Mouse (Mus musculus) kidney, adult 9 months (tissue): ENCODE measurements around the gene Rrp8.
"Not testable (repeated sequence)": the region's sequence is repeated elsewhere in the genome, so short reads cannot be mapped to it uniquely, and the experiment has no call there.

Experiments
- DNase-seq: peaks from one replicate; pipeline ENCODE4 v3.0.0; 2022

The Rrp8 gene

DNA sequence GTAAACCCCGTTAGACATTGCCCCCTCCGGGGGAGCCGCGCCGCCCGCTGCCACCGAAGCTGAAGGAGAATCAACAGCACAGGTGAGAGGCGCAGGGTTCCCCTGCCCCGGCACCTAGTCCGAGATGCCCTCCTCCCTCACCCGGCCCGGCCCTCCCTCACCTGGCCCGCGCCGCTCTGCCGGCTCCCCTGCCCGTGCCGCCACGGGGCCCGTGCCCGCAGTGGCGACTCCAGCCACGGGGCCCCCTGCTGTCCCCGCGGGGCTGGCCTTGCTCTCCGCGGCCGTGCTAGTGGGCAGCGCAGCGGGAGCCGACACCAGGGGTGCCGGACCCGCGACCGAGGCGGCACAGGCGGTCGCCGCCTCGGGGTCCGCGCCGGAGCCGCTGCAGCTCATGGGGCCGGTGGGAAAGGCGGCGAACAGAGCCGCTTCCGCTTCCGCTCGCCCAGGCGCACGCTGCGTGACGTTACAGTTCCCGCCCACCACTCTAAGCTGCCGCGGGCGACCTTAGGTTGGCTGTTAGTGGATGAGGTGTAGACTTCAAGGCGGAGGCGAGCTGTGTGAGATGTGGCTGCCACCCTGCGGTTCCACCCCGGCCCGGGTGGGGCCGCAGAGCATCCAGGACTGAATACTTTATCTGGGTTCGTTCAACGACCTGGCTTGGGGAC lies 6.9 kb upstream of the Rrp8 start, which contains the start of gene Taf10:
TSS of gene Taf10 (minus strand) at position 436 of the 665 bp plus-strand sequence.
- peak; percentile 89 for DNase-seq

DNA sequence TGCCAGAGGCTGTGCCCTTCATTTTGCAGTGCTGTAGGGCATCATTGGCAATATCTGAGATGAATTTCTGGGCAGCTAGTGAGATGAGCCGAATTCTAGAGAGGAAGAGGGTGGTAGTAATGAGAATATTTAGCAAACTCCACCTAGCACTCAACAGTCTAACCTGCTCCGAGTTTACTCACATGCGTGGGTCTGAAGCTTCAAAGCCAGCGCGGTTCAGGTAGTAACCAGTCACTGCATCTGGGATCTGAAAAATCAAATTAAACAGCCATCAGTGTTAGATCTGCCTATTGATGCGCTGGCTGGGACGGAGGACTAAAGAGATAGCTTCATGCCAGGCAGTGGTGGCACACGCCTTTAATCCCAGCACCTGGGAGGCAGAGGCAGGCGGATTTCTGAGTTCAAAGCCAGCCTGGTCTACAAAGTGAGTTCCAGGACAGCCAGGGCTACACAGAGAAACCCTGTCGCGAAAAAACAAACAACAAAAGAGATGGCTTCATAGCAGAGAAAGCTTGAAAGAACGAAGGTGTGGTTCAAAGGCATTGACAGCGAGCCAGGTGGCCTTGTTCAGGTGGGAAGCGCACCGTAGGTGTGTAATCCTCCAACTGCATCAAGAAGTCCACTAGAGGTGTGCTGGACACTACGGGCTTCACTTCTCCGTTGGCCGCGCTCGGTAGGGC lies 6.2 kb upstream of the Rrp8 start:
- not testable (repeated sequence) for DNase-seq

DNA sequence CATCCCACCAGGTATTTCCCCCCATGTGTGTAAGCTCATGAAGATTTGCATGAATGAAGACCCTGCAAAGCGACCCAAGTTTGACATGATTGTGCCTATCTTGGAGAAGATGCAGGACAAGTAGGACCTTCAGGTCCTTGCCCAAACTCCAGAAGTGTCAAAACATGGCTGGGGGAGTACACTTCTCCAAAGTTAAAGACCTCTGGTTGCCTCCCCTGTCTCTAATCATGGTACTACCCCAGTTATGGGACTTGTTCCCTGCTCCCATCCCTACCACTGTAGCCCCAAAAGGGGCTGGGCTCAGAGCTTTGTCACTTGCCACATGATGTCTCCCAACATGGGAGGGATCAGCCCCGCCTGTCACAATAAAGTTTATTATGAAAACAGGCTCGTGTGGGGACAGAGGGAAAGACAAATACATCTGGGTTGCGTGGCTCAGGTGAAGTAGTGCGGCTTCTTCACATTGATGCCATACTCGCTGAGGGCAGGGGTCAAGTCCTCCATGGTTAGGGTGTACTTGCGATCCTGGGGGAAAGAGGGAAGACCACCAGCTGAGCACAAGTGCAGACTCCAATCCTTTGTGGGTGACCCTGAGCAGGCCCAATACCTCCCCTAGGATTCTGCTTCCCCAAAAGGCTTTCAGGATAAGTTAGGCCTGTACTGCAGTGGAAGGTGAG lies 5.5 kb upstream of the Rrp8 start:
- DNase-seq: not testable (repeated sequence)

DNA sequence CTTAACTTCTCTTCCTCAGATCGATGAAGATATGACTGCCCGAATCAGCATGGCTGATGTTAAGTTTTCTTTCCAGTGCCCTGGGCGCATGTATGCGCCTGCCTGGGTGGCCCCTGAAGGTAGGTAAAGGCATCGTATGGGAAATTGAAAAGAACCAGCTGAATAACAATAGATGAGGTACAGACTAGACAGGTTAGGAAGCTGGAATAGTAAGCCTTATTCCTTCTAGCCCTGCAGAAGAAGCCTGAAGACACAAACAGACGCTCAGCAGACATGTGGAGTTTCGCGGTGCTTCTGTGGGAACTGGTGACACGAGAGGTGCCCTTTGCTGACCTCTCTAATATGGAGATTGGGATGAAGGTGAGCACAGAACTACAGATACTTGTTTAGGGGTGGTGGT lies 4.8 kb upstream of the Rrp8 start:
- no peak for DNase-seq

DNA sequence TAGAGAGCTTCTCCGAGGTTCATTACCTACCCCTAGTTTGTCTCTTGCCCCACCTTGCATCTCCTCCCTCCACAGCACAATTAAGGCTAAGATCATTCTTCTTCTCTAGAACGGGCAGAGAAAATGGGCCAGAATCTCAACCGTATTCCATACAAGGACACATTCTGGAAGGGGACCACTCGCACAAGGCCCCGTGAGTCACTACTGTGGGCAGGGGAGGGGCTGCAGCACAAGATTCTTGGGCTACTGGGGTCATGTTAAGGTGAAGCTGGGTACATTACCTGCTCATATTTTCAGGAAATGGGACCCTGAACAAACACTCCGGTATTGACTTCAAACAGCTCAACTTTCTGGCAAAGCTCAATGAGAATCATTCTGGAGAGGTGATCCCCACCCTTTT lies 3.7 kb upstream of the Rrp8 start:
- DNase-seq: no peak

DNA sequence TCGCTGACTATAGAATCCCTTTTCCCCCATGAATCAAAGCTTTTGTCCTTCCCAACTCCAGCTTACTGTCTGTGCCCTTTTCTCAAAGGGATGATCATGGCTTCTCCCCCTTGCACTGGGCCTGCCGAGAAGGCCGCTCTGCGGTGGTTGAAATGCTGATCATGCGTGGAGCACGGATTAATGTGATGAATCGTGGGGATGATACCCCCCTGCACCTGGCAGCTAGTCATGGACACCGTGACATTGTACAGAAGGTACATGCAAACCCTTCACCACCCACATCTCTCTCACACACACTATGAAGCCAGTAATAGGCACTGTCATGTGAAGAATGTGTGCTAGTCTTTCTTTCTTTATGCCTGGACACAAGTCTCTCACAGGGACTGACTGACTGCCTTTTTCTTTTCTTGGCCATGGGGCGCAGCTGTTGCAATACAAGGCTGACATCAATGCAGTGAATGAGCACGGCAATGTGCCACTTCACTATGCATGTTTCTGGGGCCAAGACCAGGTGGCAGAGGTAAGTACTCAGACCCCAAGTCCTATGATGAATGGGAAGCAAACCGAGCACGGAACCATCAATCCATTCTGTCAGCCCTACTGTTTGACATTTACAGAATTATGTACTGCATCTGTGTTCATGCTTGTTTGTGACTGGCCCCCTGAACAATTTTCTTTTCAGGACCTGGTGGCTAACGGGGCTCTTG lies 3.1 kb upstream of the Rrp8 start:
- DNase-seq: no peak

DNA sequence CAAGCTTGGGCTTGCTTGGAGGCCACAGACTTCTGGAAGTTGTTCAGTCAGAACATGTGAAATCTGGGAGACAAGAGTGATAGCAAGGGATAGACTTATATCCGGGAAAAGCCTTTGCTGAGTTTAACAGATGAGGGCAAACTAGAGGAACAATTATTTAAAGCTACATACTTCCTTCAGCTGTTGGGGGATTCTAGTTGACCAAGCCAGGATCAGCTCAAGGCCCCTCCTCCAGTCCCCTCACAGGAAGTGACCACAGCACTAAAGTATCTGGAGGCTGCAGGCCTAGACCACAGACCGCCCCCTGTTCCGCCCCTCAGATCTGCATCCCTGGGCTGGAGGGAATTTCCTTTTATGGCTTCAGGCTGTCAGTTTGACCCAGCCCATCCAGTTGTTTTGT lies 1.8 kb upstream of the Rrp8 start:
- peak; percentile 74 for DNase-seq

DNA sequence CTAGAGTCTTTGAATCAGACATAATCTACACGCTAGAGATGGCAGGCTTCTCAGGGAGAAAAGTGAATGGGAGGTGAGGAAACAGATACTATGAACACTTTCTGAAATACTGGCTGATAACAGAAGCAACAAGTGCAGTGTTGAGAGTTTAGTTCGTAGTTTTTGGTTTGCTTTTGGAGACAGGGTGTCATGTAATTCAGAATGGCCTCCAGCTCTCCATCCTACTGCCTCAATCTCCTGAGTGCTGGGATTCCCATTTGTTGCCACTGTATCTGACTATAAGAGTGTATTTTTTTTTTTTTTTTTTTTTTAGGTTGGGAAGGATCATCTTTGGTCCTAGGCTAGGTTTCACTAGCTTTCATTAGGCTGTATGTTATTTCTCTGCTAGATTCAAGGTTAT lies 1.1 kb upstream of the Rrp8 start:
- no peak for DNase-seq

DNA sequence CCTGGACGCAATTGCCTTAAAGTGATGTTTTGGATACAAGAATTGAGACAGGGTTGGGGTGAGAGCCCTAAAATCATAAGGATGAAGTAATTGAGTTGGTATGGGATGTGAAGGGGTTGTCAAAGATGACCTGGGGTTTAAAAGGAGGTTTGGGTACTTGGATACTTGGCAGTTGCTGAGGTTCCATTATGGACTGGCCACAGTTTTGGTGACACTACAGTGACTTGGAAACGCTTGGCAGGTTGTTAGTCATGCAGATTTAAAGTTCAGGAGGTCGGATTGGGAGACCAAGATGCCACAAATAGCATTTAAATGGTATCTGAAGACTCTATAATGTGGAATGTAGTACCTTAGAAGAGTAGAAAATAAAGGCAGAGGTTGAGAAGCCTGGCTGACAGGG lies 463 bp upstream of the Rrp8 start:
- no peak for DNase-seq

DNA sequence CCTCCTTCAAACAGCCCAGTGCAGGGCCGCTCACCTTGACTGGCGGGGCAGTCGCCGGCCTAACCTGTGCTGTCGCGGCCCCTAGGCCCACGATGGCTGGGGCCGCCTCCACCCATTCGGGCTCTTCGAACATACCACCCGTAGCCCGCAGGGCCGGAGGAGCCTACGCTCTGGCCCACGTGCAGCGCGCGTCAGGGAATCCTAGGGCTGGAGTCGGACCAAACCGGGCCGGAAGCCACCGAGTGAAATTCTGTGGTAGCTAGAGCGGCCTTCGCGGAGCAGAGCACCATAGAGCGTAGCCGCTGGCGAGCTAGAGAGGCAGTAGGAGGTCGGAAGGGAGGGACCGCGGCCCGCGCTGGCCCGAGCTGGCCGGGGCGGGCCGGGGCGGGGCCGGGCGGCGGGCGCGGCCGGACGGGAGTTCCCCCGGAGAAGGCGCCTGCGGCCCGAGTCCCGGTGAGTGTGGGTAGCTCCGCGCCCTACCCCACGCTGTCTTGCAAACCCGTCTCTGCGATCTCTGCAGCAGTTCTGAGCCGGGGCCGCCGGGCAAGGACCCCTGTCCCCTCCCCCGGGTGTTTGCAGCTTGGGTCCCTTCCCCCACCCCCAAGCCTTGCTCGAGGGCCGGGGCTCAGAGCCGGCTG lies 802 bp downstream of the Rrp8 start, which contains the start of gene Ilk:
TSS of gene Ilk (plus strand) at position 329 of the 638 bp plus-strand sequence.
- peak; percentile 96 for DNase-seq

DNA sequence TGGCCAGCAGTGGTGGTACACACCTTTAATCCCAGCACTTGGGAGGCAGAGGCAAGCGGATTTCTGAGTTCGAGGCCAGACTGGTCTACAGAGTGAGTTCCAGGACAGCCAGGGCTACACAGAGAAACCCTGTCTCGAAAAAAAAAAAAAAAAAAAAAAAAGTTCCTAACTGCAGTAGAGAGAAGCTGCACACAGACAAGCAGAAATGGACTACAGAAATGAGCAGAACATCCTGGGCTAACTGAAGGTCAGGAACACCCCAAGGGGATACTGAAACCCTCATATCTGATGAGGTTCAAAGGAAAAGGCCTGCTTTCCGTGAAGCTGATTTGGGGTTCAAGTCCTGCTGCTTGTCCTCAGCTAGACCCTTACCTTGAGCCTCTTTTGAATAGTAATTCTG lies 1.7 kb downstream of the Rrp8 start:
- not testable (repeated sequence) for DNase-seq

DNA sequence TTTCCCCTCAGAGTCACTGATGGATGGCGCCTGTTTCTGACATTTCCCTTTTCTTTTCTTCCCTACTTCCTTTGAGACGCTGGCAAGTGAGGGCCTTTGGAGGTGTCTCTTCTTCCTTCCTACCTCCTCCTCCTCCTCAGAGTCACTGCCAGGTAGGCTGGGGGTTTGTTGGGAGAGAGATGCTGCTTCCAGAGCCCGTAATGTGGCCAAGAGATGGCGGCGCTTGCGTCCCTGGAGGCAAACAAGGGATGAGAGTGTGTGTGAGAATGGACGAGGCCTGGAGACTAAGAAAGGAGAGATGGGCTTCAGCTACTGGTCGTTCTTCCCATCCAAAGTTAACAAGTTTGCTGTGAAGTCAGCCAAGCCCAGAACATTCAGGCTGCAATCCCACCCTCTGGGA lies 2.4 kb downstream of the Rrp8 start:
- no peak for DNase-seq

DNA sequence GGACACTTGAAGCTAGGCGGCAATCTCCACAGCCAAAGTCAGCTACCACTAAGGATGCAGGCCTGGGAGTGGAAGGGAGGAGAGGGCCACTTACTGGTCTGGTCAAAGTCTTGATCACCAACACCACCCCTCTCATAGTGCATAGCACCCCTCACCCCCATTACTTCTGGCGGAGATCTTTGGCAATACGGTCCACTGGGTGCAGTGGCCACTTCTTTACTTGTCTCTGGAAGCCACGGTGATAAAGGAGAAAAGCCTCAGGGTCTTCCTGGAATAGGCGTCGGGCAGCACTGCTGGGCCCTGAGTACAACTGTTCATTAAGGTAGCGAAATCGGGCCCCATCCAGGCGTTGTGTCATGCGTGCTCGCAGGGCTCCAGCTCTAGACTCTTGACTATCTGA lies 3.3 kb downstream of the Rrp8 start:
- no peak for DNase-seq

DNA sequence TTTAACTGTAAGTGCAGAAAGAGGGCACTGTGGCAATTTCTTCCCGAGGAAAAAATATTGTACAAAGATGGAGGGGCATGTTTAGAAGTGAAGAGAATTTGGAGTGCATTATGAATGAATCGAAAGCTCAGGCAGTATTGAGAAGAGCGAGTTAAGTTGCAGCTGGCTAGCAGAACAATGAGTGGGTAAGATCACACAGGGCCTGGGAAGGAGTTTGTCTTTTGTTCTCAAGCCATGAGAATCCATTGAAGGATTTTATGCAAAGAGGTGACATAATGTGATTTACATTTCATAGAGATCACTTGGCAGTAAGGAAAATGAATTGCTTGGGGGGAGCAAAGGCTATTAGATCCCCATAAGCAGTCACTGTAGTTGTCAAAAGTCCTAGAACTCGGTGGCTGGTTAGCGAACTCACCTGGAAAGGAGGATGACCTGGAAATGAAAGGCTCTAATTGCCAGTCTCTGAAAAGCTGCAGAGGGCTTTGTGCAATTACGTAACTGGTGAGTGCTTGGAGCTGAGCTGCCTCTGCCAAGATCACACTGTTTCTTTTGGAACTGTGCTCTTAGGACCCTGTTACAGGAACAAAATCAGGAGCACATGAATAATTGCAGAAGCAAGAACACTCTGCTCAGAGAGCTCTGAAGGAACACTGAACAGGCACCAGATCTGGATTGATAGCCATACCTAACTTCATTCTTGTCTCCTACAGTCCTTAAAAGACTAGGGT lies 8.3 kb downstream of the Rrp8 start:
- DNase-seq: peak; percentile 44

DNA sequence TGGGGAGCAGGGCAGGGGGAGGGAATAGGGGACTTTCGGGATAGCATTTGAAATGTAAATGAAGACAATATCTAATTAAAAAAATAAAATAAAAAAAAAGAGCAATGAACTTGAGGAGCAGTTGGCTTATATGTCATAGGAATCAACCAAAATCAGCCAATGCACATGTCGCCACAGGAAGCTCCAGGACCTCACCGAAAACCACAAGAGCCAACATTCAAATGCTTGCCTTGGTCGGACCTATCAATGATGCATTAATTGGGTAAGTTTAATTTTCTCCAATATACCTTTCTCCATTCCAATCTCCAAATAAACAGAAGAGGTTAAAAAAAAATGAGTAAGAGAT lies 10.2 kb downstream of the Rrp8 start:
- no peak for DNase-seq

DNA sequence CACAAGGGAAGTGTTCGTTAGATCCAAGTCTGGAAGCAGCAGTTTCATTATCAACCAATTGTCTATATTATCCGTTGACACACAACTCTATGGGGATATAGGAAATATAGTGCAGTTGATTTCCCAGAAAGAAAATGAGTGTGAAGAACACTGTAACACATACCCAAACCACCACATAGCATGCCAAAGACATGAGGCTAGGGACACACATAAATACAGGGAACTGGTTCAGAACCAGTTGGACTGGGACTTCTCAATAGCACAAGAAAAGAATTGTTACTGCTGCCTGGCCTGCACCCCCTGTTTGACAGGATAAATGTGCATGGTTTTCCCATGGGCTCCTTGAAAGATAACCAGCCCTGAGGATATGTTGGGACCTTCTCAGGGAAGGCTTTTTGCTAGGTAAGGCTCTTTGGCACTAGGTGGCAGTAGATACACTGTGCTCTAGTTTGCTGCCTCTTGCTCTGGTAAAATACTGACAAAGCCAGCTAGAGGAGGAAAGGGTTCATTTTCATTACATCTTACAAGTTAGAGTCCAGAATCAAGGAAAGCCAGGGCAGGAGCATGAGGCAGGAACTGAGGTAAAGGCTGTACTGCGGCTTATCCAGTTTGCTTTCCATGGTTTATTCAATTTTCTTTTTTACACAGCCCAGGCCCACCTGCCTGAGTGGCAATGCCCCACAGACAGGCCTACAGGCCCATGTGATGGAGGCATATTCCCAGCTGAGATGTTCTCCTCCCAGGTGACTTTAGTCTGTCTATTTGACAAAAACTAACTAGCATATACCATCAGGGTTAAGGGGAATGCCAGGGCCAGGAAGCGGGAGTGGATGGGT lies 10.8 kb downstream of the Rrp8 start:
- peak; percentile 79 for DNase-seq

DNA sequence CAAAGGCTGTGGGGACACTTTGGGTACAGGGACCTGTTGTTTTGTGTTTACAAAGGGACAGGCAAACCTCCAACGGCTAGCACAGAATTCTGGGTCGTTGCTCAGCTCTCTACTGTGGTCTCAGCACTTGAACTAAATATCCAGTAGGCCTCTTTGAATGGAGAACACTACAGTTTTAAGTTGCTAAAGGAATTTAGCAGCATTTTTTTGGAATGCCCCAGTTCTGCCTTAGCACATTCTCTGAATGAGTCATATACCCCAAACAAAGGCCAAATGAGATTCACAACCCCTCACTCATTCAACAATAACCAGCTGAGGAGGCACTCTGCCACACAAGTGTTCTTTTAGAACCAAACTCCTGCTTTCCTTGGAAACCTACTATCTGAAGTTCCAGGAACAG lies 15.3 kb downstream of the Rrp8 start:
- no peak for DNase-seq

DNA sequence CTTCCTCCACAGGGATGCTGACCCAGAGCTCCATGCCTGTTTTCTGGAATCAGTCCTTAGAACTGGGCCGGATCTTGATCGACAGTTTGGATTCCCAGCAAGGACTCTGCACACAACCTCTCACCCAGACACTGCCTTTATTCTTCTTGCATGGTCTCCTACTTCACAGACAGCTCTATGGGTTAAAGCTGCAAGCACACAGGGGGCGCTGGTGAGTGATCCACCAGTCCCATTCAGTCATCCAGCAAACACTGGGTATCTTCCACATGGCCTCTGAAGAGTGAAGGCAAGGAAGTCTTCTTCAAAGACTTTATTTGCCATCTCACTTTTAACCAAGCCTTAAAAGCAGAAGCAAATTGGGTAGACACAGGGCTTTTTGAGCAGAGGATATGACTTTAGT lies 21.8 kb downstream of the Rrp8 start:
- no peak for DNase-seq

DNA sequence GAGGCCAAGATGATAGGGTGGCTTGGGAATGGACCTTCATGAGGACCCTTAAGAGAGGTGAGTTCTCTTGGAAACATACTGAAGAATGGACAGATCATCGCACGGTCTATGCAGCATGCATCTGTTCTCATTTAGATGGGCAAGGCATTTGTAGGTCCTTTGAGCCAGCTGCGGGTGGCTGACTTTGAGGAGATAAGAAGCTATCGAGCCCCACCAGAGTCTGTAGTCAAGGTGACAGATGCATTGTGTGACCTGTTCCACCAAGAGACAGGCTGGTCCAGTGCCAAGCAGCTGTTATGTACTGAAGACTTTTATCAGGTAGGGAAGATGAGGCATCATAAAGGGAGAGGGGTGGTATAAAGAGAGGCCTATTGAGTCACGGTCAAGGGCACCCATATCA lies 28.5 kb downstream of the Rrp8 start:
- DNase-seq: no peak

DNA sequence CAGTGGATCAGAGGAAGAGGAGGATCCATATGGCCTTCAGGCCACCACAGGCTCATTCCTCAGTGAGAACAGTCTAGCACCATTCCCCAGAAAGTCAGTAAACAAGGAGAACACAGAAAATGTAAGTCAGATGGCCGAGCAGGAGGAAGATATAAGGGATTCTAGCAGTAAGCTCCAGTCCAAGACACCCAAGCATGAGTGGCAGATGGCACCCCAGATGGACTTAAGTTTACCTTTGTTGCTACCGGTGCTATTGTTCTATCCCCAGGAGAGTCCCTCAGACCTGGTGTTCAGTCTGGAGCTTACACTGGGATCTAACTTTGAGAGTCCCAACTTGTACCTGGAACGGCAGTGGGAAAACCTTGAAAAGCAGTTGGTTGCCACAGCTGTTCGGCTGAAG lies 33.4 kb downstream of the Rrp8 start:
- DNase-seq: no peak

DNA sequence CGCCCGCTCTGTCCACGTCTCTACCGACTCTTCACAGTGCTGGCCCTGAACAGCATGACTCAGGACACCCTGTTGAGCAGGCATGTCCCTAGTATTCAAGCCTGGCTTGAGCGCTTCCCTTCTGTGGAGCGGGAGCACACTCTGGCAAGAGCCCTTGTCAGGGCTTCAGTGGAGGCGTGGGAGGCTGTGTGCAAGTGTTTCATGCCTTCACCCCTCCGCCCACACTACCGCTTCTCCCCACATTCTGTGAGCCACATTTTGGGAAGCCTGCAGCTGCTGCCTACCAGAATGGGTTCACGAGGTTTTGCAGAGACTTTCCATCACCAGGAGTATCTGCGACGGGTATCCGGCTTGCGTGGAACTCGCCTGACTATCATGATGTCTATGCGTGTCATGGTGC lies 34.0 kb downstream of the Rrp8 start:
- DNase-seq: no peak

DNA sequence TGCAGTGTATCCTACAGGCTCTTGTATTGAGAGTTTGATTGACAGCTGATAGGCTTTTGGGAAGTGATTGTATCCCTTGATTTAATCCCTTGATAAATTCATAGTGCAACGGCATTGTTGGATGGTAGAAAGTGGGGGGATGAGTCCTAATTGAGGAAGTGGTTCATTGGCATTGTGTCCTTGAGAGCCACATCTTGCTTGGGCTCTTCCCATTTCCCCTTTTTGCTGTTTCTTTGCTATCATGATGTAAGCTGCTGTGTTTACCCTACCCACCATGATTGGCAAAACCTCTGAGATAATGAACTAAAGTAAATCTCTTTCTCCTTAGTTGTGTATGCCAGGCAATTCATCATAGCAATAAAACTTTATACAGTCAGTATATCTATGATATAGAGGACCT lies 46.3 kb downstream of the Rrp8 start:
- DNase-seq: no peak
